Mouse (Mus musculus): ENCODE results near the gene Lmln. TPM values are rescaled to one million over a fixed set of nuclear protein-coding genes. Genes with fewer than 3 reads are reported as not detected.

The Lmln gene
- total and polyA plus RNA-seq, 3 experiments: 2.0 to 3.8 TPM; not detected in 1

GRCm38 (mm10) chr16:33061400-33061799 lies 921 bp upstream of the Lmln start:
- Histone ChIP-seq H3K9me3 (replicated peaks; ENCODE audit: insufficient read depth, low read length) (no peaks in the 10 kb centered on the region), H3K79me2 (ENCODE audit: control insufficient read depth, insufficient read depth, low read length, poor library complexity) (peaks cover 30% of the 10 kb centered on the region), H3K9ac (ENCODE audit: control insufficient read depth, low read depth, low read length, poor library complexity, severe bottlenecking) (peak overlapping the region; percentile 77), H3K36me3 (ENCODE audit: control insufficient read depth in 1 of 2, insufficient read depth in 2 of 2, low read length in 2 of 2) (peaks cover 11 to 31% of the 10 kb centered on the region in 2 experiments), H3K27me3 (ENCODE audit: control insufficient read depth in 1 of 2, insufficient read depth in 2 of 2, low read length in 2 of 2) (no peaks in the 10 kb centered on the region), H3K4me3 (ENCODE audit: control insufficient read depth in 1 of 2, insufficient read depth in 1 of 2, low read depth in 2 of 2, low read length in 2 of 2) (peak overlapping the region; percentile 75 to 76; a peak in 2 of 4 replicates), H3K27ac (ENCODE audit: control insufficient read depth, low read depth, low read length) (peak overlapping the region; percentile 84), H3K4me1 (ENCODE audit: control insufficient read depth in 1 of 2, insufficient read depth in 2 of 2, low read length in 2 of 2) (peaks cover 3 to 20% of the 10 kb centered on the region in 2 experiments; a peak in 3 of 4 replicates)
- TF ChIP-seq CTCF (IDR thresholded peaks at IDR 0.05 in 2 of 3, conservative IDR thresholded peaks at IDR 0.05 in 1 of 3; ENCODE audit: control insufficient read depth in 1 of 3, insufficient read depth in 1 of 3, low read depth in 2 of 3, low read length in 3 of 3, poor library complexity in 1 of 3, severe bottlenecking in 1 of 3): no peak
- TF ChIP-seq ELF1 (IDR thresholded peaks at IDR 0.05; ENCODE audit: low read depth, low read length): no peak
- TF ChIP-seq ZNF384 (IDR thresholded peaks at IDR 0.05; ENCODE audit: low read depth, low read length): peak; percentile 82
- TF ChIP-seq MYC (IDR thresholded peaks at IDR 0.05; ENCODE audit: low read depth, low read length): 0 out of 2 replicates have a peak, but pooled peaks have one; percentile 18
- peak; percentile 57; the same call in 1 of the 2 replicates for TF ChIP-seq RCOR1 (IDR thresholded peaks at IDR 0.05; ENCODE audit: low read depth, low read length)
- TF ChIP-seq RAD21 (IDR thresholded peaks at IDR 0.05; ENCODE audit: low read depth, low read length): no peak
- peak; percentile 68 for DNase-seq (ENCODE audit: low read depth, low spot score)

- H3K36me3 ChIP-seq (ENCODE audit: control insufficient read depth in 1 of 2, insufficient read depth in 2 of 2, low read length in 2 of 2): peaks cover 7 to 31% of the 10 kb centered on the region in 2 experiments
- H3K27ac ChIP-seq (ENCODE audit: control insufficient read depth, low read depth, low read length): peak overlapping the region; percentile 50
- peak overlapping the region; percentile 77 for H3K9ac ChIP-seq (ENCODE audit: control insufficient read depth, low read depth, low read length, poor library complexity, severe bottlenecking)
- peak; percentile 80 for DNase-seq (ENCODE audit: low read depth, low spot score)
- peak overlapping the region; percentile 75 to 76 for H3K4me3 ChIP-seq (ENCODE audit: control insufficient read depth in 1 of 2, insufficient read depth in 1 of 2, low read depth in 2 of 2, low read length in 2 of 2)
- H3K9me3 ChIP-seq (replicated peaks; ENCODE audit: insufficient read depth, low read length): no peaks in the 10 kb centered on the region
- no peaks in the 10 kb centered on the region for H3K27me3 ChIP-seq (ENCODE audit: control insufficient read depth in 1 of 2, insufficient read depth in 2 of 2, low read length in 2 of 2)
- peaks cover 18% of the 10 kb centered on the region for H3K79me2 ChIP-seq (ENCODE audit: control insufficient read depth, insufficient read depth, low read length, poor library complexity)
- TF ChIP-seq USF2 (IDR thresholded peaks at IDR 0.05; ENCODE audit: borderline replicate concordance in 1 of 2, insufficient read depth in 1 of 2, low read depth in 1 of 2, low read length in 2 of 2) (no peak), CTCF (IDR thresholded peaks at IDR 0.05 in 2 of 3, conservative IDR thresholded peaks at IDR 0.05 in 1 of 3; ENCODE audit: control insufficient read depth in 1 of 3, insufficient read depth in 1 of 3, low read depth in 2 of 3, low read length in 3 of 3, poor library complexity in 1 of 3, severe bottlenecking in 1 of 3) (no peak), UBTF (IDR thresholded peaks at IDR 0.05; ENCODE audit: borderline replicate concordance, insufficient read depth, low read depth, low read length) (no peak), RCOR1 (IDR thresholded peaks at IDR 0.05; ENCODE audit: low read depth, low read length) (no peak), HCFC1 (IDR thresholded peaks at IDR 0.05; ENCODE audit: low read depth, low read length) (no peak)
- peaks cover 3 to 20% of the 10 kb centered on the region in 2 experiments; a peak in 3 of 4 replicates for H3K4me1 ChIP-seq (ENCODE audit: control insufficient read depth in 1 of 2, insufficient read depth in 2 of 2, low read length in 2 of 2)
These were observed 386 bp downstream of the Lmln start for GRCm38 (mm10) chr16:33062682-33063131.

- peaks cover 3 to 16% of the 10 kb centered on the region in 2 experiments; a peak in 3 of 4 replicates for H3K4me1 ChIP-seq (ENCODE audit: control insufficient read depth in 1 of 2, insufficient read depth in 2 of 2, low read length in 2 of 2)
- peak overlapping the region; percentile 50 for H3K27ac ChIP-seq (ENCODE audit: control insufficient read depth, low read depth, low read length)
- TF ChIP-seq RCOR1 (IDR thresholded peaks at IDR 0.05; ENCODE audit: low read depth, low read length) (no peak), TBP (IDR thresholded peaks at IDR 0.05; ENCODE audit: low read depth, low read length) (peak; percentile 60; the same call in 1 of the 2 replicates), MYC (IDR thresholded peaks at IDR 0.05; ENCODE audit: low read depth, low read length) (peak; percentile 32; the same call in 1 of the 2 replicates), MYB (IDR thresholded peaks at IDR 0.05; ENCODE audit: low read depth, low read length) (no peak), SIN3A (IDR thresholded peaks at IDR 0.05; ENCODE audit: low read length) (peak; percentile 52; the same call in 1 of the 2 replicates), CTCF (IDR thresholded peaks at IDR 0.05 in 2 of 3, conservative IDR thresholded peaks at IDR 0.05 in 1 of 3; ENCODE audit: control insufficient read depth in 1 of 3, insufficient read depth in 1 of 3, low read depth in 2 of 3, low read length in 3 of 3, poor library complexity in 1 of 3, severe bottlenecking in 1 of 3) (no peak), HCFC1 (IDR thresholded peaks at IDR 0.05; ENCODE audit: low read depth, low read length) (peak; percentile 35; the same call in 1 of the 2 replicates), MAZ (IDR thresholded peaks at IDR 0.05; ENCODE audit: low read depth, low read length) (peak; percentile 17; the same call in 1 of the 2 replicates), ELF1 (IDR thresholded peaks at IDR 0.05; ENCODE audit: low read depth, low read length) (0 out of 2 replicates have a peak, but pooled peaks have one; percentile 7), NELFE (IDR thresholded peaks at IDR 0.05; ENCODE audit: low read depth, low read length) (peak; percentile 38; the same call in 1 of the 2 replicates), MAX (IDR thresholded peaks at IDR 0.05; ENCODE audit: low read length) (no peak), JUND (IDR thresholded peaks at IDR 0.05; ENCODE audit: low read depth, low read length) (0 out of 2 replicates have a peak, but pooled peaks have one; percentile 7), USF2 (IDR thresholded peaks at IDR 0.05; ENCODE audit: borderline replicate concordance in 1 of 2, insufficient read depth in 1 of 2, low read depth in 1 of 2, low read length in 2 of 2) (no peak), GATA1 (IDR thresholded peaks at IDR 0.05; ENCODE audit: low read depth, low read length) (peak; percentile 59), TCF12 (IDR thresholded peaks at IDR 0.05; ENCODE audit: low read depth, low read length) (0 out of 2 replicates have a peak, but pooled peaks have one; percentile 15), MXI1 (IDR thresholded peaks at IDR 0.05; ENCODE audit: low read depth, low read length) (no peak), EP300 (IDR thresholded peaks at IDR 0.05; ENCODE audit: low read depth in 1 of 2, low read length in 2 of 2) (peak; percentile 23 to 45; a peak in 3 of 4 replicates)
- no peaks in the 10 kb centered on the region for H3K9me3 ChIP-seq (replicated peaks; ENCODE audit: insufficient read depth, low read length)
- peaks cover 3 to 25% of the 10 kb centered on the region in 2 experiments for H3K36me3 ChIP-seq (ENCODE audit: control insufficient read depth in 1 of 2, insufficient read depth in 2 of 2, low read length in 2 of 2)
- peak overlapping the region; percentile 75 to 76 for H3K4me3 ChIP-seq (ENCODE audit: control insufficient read depth in 1 of 2, insufficient read depth in 1 of 2, low read depth in 2 of 2, low read length in 2 of 2)
- DNase-seq (ENCODE audit: low read depth, low spot score): peak; percentile 94
- peak overlapping the region; percentile 77 for H3K9ac ChIP-seq (ENCODE audit: control insufficient read depth, low read depth, low read length, poor library complexity, severe bottlenecking)
- no peaks in the 10 kb centered on the region for H3K27me3 ChIP-seq (ENCODE audit: control insufficient read depth in 1 of 2, insufficient read depth in 2 of 2, low read length in 2 of 2)
- peaks cover 13% of the 10 kb centered on the region for H3K79me2 ChIP-seq (ENCODE audit: control insufficient read depth, insufficient read depth, low read length, poor library complexity)
These were observed 946 bp downstream of the Lmln start for GRCm38 (mm10) chr16:33063267-33063666.
